Mouse (Mus musculus) forebrain, embryonic 10.5 days (tissue): ENCODE measurements at regions not wholly inside any gene's neighbourhood (a gene's known extent, or its start where the extent isn't known, plus 50 kb on each side); places are given as distances from the start of the nearest gene placed in this dataset.

Experiments
- DNase-seq: peaks from one replicate; pipeline ENCODE4 v3.0.0-alpha.2; 2017; ENCODE audit warnings: low spot score; ENCODE audit errors: extremely low spot score
- H3K27ac ChIP-seq: fragments of 300-500 bp; sonication (generic); 2 replicates; pipeline ENCODE4 v1.5.1; 2016; ENCODE audit warnings: mild to moderate bottlenecking
- H3K27me3 ChIP-seq: fragments of 300-500 bp; sonication (generic); 2 replicates; pipeline ENCODE4 v1.6.1; 2016; ENCODE audit warnings: mild to moderate bottlenecking; ENCODE audit not compliant: poor library complexity, severe bottlenecking
- H3K36me3 ChIP-seq: fragments of 300-500 bp; sonication (generic); replicated peaks from 2 replicates; pipeline ENCODE4 v1.6.1; 2016; ENCODE audit warnings: mild to moderate bottlenecking, moderate library complexity
- H3K4me1 ChIP-seq: fragments of 300-500 bp; sonication (generic); 2 replicates; pipeline ENCODE4 v1.6.1; 2016
- H3K4me3 ChIP-seq: fragments of 300-500 bp; sonication (generic); 2 replicates; pipeline ENCODE4 v1.5.1; 2016; ENCODE audit warnings: mild to moderate bottlenecking, moderate library complexity
- H3K9me3 ChIP-seq: fragments of 300-500 bp; sonication (generic); 2 replicates; pipeline ENCODE4 v1.6.1; 2016; ENCODE audit warnings: mild to moderate bottlenecking, moderate library complexity
- WGBS: fragments of 180-500 bp; shearing (Covaris S2); methylation state at CpG from one replicate; pipeline ENCODE4 v1.1.7; 2016; 5-methylcytosine and 5-hydroxymethylcytosine counted together

- WGBS = 88% methylated on average over 2 of the region's 2 CpGs
- H3K4me1 ChIP-seq = no peaks in the 10 kb centered on the region
- H3K9me3 ChIP-seq = no peaks in the 10 kb centered on the region
- H3K27ac ChIP-seq = no peak overlapping the region
- no peak overlapping the region for H3K4me3 ChIP-seq
- H3K36me3 ChIP-seq = no peaks in the 10 kb centered on the region
- no peak for DNase-seq
- no peaks in the 10 kb centered on the region for H3K27me3 ChIP-seq
These were observed 233.0 kb downstream of the Phf14 start for GRCm38 (mm10) chr6:12140596-12140995.

- no peak overlapping the region for H3K27ac ChIP-seq
- 75% methylated on average over 3 of the region's 3 CpGs for WGBS
- no peak overlapping the region for H3K4me3 ChIP-seq
- no peaks in the 10 kb centered on the region for H3K4me1 ChIP-seq
- no peak for DNase-seq
- H3K36me3 ChIP-seq = no peaks in the 10 kb centered on the region
- H3K9me3 ChIP-seq = no peaks in the 10 kb centered on the region
- H3K27me3 ChIP-seq = no peaks in the 10 kb centered on the region
These were observed 237.6 kb downstream of the Phf14 start for GRCm38 (mm10) chr6:12145216-12145615.

- DNase-seq = no peak
- Histone ChIP-seq H3K27ac (no peak overlapping the region), H3K27me3 (no peaks in the 10 kb centered on the region), H3K9me3 (no peaks in the 10 kb centered on the region), H3K4me1 (no peaks in the 10 kb centered on the region), H3K36me3 (no peaks in the 10 kb centered on the region), H3K4me3 (no peak overlapping the region)
- 89% methylated on average over 3 of the region's 3 CpGs for WGBS
These were observed 243.2 kb downstream of the Phf14 start for GRCm38 (mm10) chr6:12150613-12151333.

GRCm38 (mm10) chr6:12163971-12164370 is 256.4 kb downstream of the Phf14 start:
- Histone ChIP-seq H3K4me1 (no peaks in the 10 kb centered on the region), H3K27ac (no peak overlapping the region), H3K4me3 (no peak overlapping the region), H3K27me3 (no peaks in the 10 kb centered on the region), H3K36me3 (no peaks in the 10 kb centered on the region), H3K9me3 (no peaks in the 10 kb centered on the region)
- 90% methylated on average over 1 of the region's 1 CpGs for WGBS
- no peak for DNase-seq

- Histone ChIP-seq H3K27ac (no peak overlapping the region), H3K4me1 (no peaks in the 10 kb centered on the region), H3K27me3 (no peaks in the 10 kb centered on the region), H3K36me3 (no peaks in the 10 kb centered on the region), H3K4me3 (no peak overlapping the region), H3K9me3 (no peaks in the 10 kb centered on the region)
- 87% methylated on average over 1 of the region's 1 CpGs for WGBS
- DNase-seq = no peak
These were observed 260.9 kb downstream of the Phf14 start for GRCm38 (mm10) chr6:12168533-12168932.

GRCm38 (mm10) chr6:12169431-12169830 is 261.8 kb downstream of the Phf14 start:
- Histone ChIP-seq H3K27me3 (no peaks in the 10 kb centered on the region), H3K4me3 (no peak overlapping the region), H3K36me3 (no peaks in the 10 kb centered on the region), H3K27ac (no peak overlapping the region), H3K9me3 (no peaks in the 10 kb centered on the region), H3K4me1 (no peaks in the 10 kb centered on the region)
- no peak for DNase-seq
- 75% methylated on average over 7 of the region's 7 CpGs for WGBS

- H3K4me3 ChIP-seq = no peak overlapping the region
- no peaks in the 10 kb centered on the region for H3K36me3 ChIP-seq
- H3K27me3 ChIP-seq = no peaks in the 10 kb centered on the region
- no peaks in the 10 kb centered on the region for H3K9me3 ChIP-seq
- no peak for DNase-seq
- no peak overlapping the region for H3K27ac ChIP-seq
- WGBS = 89% methylated on average over 4 of the region's 4 CpGs
- no peaks in the 10 kb centered on the region for H3K4me1 ChIP-seq
These were observed 263.1 kb downstream of the Phf14 start for GRCm38 (mm10) chr6:12170722-12171121.

- Histone ChIP-seq H3K4me3 (no peak overlapping the region), H3K9me3 (no peaks in the 10 kb centered on the region), H3K4me1 (no peaks in the 10 kb centered on the region), H3K27ac (no peak overlapping the region), H3K36me3 (no peaks in the 10 kb centered on the region), H3K27me3 (no peaks in the 10 kb centered on the region)
- DNase-seq = no peak
- WGBS = 89% methylated on average over 2 of the region's 2 CpGs
These were observed 263.6 kb downstream of the Phf14 start for GRCm38 (mm10) chr6:12171189-12171588.

- no peaks in the 10 kb centered on the region for H3K27me3 ChIP-seq
- no peak overlapping the region for H3K27ac ChIP-seq
- H3K36me3 ChIP-seq = no peaks in the 10 kb centered on the region
- no peak overlapping the region for H3K4me3 ChIP-seq
- no peaks in the 10 kb centered on the region for H3K9me3 ChIP-seq
- DNase-seq = no peak
- no peaks in the 10 kb centered on the region for H3K4me1 ChIP-seq
These were observed 270.4 kb downstream of the Phf14 start for GRCm38 (mm10) chr6:12177996-12178395.

- Histone ChIP-seq H3K4me3 (no peak overlapping the region), H3K9me3 (no peaks in the 10 kb centered on the region), H3K36me3 (no peaks in the 10 kb centered on the region), H3K27ac (no peak overlapping the region), H3K4me1 (no peaks in the 10 kb centered on the region), H3K27me3 (no peaks in the 10 kb centered on the region)
- WGBS = 94% methylated on average over 3 of the region's 3 CpGs
- DNase-seq = no peak
These were observed 273.3 kb downstream of the Phf14 start for GRCm38 (mm10) chr6:12180951-12181350.

- H3K4me3 ChIP-seq = no peak overlapping the region
- no peaks in the 10 kb centered on the region for H3K4me1 ChIP-seq
- H3K27ac ChIP-seq = no peak overlapping the region
- DNase-seq = no peak
- no peaks in the 10 kb centered on the region for H3K9me3 ChIP-seq
- no peaks in the 10 kb centered on the region for H3K36me3 ChIP-seq
- 85% methylated on average over 1 of the region's 1 CpGs for WGBS
- no peaks in the 10 kb centered on the region for H3K27me3 ChIP-seq
These were observed 302.6 kb downstream of the Phf14 start for GRCm38 (mm10) chr6:12210190-12210589.

- Histone ChIP-seq H3K27me3 (no peaks in the 10 kb centered on the region), H3K9me3 (peaks cover 10% of the 10 kb centered on the region; the same call in 1 of the 2 replicates), H3K27ac (no peak overlapping the region), H3K36me3 (no peaks in the 10 kb centered on the region), H3K4me1 (no peaks in the 10 kb centered on the region), H3K4me3 (no peak overlapping the region)
- no peak for DNase-seq
- WGBS = 94% methylated on average over 12 of the region's 12 CpGs
These were observed 307.0 kb downstream of the Phf14 start for GRCm38 (mm10) chr6:12214526-12215177.

GRCm38 (mm10) chr6:12215178-12215553 is 307.6 kb downstream of the Phf14 start:
- H3K4me3 ChIP-seq = no peak overlapping the region
- H3K4me1 ChIP-seq = no peaks in the 10 kb centered on the region
- H3K9me3 ChIP-seq = peaks cover 15% of the 10 kb centered on the region; the same call in 1 of the 2 replicates
- no peak overlapping the region for H3K27ac ChIP-seq
- no peaks in the 10 kb centered on the region for H3K27me3 ChIP-seq
- H3K36me3 ChIP-seq = no peaks in the 10 kb centered on the region
- DNase-seq = no peak
- 82% methylated on average over 1 of the region's 1 CpGs for WGBS
